Mouse (Mus musculus) liver, postnatal 0 days (tissue): Measurements from ENCODE around the gene Decr2. TPM values are rescaled to one million over a fixed set of nuclear protein-coding genes. Genes with fewer than 3 reads are reported as not detected.
"Not testable (repeated sequence)": the region's sequence is repeated elsewhere in the genome, so short reads cannot be mapped to it uniquely, and the experiment has no call there.

ENCODE experiments used
- ATAC-seq: fragments of 200-750 bp; cut with Nextera tagmentation; 2 replicates; pipeline ENCODE4 v1.8.0; 2017; ENCODE audit warnings: mild to moderate bottlenecking, moderate library complexity
- DNase-seq: peaks from one replicate; pipeline ENCODE4 v3.0.0-alpha.2; 2016
- H3K27ac ChIP-seq: fragments of 300-500 bp; sonication (generic); 2 replicates; pipeline ENCODE4 v1.5.1; 2014; ENCODE audit warnings: antibody characterized with exemption, moderate library complexity, mild to moderate bottlenecking, low read depth
- H3K27me3 ChIP-seq: fragments of 300-500 bp; sonication (generic); 2 replicates; pipeline ENCODE4 v1.6.1; 2014; ENCODE audit warnings: low read length, control low read depth, mixed read lengths; ENCODE audit not compliant: insufficient read depth
- H3K36me3 ChIP-seq: fragments of 300-500 bp; sonication (generic); replicated peaks from 2 replicates; pipeline ENCODE4 v1.6.1; 2014; ENCODE audit warnings: mild to moderate bottlenecking, control low read depth, low read length, moderate library complexity, mixed read lengths; ENCODE audit not compliant: insufficient read depth
- H3K4me1 ChIP-seq: fragments of 300-500 bp; sonication (generic); 2 replicates; pipeline ENCODE4 v1.6.1; 2014; ENCODE audit warnings: antibody characterized with exemption, mild to moderate bottlenecking, control low read depth; ENCODE audit not compliant: insufficient read depth
- H3K4me2 ChIP-seq: fragments of 300-500 bp; sonication (generic); 2 replicates; pipeline ENCODE4 v1.6.1; 2014; ENCODE audit warnings: low read depth, mild to moderate bottlenecking, low read length, moderate library complexity, mixed read lengths
- H3K4me3 ChIP-seq: fragments of 300-500 bp; sonication (generic); 2 replicates; pipeline ENCODE4 v1.5.1; 2014; ENCODE audit warnings: low read depth, low read length
- H3K9ac ChIP-seq: fragments of 300-500 bp; sonication (generic); replicated peaks from 2 replicates; pipeline ENCODE4 v1.6.1; 2014; ENCODE audit warnings: mild to moderate bottlenecking, moderate library complexity
- H3K9me3 ChIP-seq: fragments of 300-500 bp; sonication (generic); 2 replicates; pipeline ENCODE4 v1.6.1; 2016; ENCODE audit warnings: mild to moderate bottlenecking, control low read depth, low read length, mixed read lengths
- CTCF ChIP-seq: sonication (generic); IDR thresholded peaks from 2 replicates; pipeline ENCODE4 v1.5.1; 2016; ENCODE audit warnings: antibody characterized with exemption, low read depth
- EP300 ChIP-seq: IDR thresholded peaks from 2 replicates; pipeline ENCODE4 v1.6.1; 2016; ENCODE audit warnings: antibody characterized with exemption, low read depth, mild to moderate bottlenecking
- WGBS: fragments of 180-500 bp; shearing (Covaris S2); extraction: QIAGEN DNeasy Blood & Tissue Kit; methylation state at CpG from one replicate; pipeline ENCODE4 v1.1.7; 2014; ENCODE audit not compliant: insufficient replicate concordance; 5-methylcytosine and 5-hydroxymethylcytosine counted together
- polyA plus RNA-seq: library from polyadenylated mRNA; unstranded; fragments of >200 nt; fragmentation: Nextera tagmentation; extraction: Ambion mirVana; gene quantifications from 2 replicates; pipeline ENCODE4 v1.2.1, GENCODE M21; 2015

The Decr2 gene
- polyA plus RNA-seq, 1 experiment from 2014 or later = 151 TPM

DNA sequence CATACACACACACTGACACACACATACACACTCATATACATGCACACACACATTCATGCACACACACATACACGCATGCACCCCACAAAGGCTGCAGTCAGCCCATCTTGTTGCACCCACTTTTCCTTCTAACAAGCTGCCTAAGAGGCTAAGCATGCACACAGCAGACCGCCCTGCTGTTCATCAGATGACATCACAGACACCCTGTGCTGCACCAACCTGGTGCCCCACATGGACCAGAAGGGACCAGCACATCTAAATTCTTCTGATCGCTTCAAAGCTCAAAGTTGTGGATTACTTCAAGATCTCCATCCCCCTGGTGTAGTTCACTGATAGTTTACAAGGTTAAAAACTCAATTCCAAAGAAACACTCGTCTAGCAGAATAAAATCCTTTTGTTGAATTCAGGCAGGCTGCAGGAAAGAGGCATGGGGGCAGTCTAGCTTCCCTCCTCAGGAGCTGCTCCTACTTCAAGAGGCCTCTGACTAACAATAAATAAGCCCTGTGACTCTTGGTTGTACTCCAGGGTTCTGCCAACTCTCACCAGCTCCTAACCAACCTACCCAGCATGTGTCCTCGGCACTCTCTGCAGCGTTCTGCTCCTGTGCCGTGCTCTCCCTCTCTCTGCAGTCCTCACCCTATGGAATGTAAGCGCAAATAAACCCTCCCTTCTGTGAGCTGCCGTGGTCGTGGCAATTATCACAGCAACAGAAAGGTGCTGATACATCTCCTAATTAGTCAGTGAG is 43.7 kb downstream of the Decr2 start:
- H3K27me3 ChIP-seq = no peaks in the 10 kb centered on the region
- WGBS = 58% methylated on average over 10 of the region's 10 CpGs

DNA sequence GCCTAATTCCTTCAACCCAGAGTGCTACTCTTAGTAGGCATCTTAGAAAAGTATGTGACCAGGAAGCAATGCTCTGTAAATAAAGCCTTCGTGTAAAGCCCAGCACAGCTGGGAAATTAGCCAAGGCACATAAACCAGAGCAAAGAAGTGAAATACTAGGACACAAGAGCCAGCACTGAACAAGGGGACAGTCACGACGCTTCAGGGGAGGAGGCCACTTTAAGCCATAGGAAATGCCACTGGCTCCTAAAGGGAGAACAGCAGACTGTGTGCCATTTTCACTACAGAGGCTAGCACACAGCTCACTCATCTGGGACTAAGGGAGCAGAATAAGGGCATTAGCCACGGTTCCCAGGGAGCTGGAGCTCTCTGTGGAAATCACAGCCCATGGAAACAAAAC is 44.9 kb downstream of the Decr2 start:
- peak; percentile 25; the same call in 1 of the 2 replicates for ATAC-seq

More for the DNA sequence above, 43.7 kb downstream of the Decr2 start:
- Histone ChIP-seq H3K9ac (no peak overlapping the region), H3K27ac (no peak overlapping the region), H3K4me1 (peaks cover 3% of the 10 kb centered on the region; the same call in 1 of the 2 replicates), H3K4me2 (no peak overlapping the region), H3K36me3 (no peaks in the 10 kb centered on the region), H3K9me3 (no peaks in the 10 kb centered on the region), H3K4me3 (no peak overlapping the region)
- DNase-seq (no peak), ATAC-seq (no peak)
- TF ChIP-seq EP300 (no peak), CTCF (no peak)

DNA sequence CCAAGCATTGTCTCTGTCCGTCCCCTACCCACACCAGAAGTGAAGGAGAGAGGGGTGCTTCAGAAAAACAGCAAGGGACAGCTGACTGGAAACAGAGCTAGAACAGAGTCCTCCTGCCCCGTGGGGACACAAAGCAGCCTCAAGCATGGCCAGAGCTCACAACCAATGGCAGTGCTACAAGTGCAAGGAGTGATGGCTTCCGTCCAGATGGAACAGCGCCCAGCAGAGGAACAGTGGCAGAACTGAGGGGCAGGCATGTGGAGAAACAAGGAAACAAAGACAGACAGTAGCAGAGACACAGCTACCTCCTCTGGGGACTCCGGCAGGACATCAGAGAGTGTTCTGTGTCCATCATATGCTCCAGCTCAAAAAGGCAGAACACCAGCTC is 46.9 kb downstream of the Decr2 start:
- DNase-seq (peak; percentile 62), ATAC-seq (peak; percentile 48; the same call in 1 of the 2 replicates)
- Histone ChIP-seq H3K9ac (no peak overlapping the region), H3K4me2 (no peak overlapping the region), H3K4me3 (no peak overlapping the region), H3K9me3 (no peaks in the 10 kb centered on the region), H3K27me3 (no peaks in the 10 kb centered on the region), H3K27ac (no peak overlapping the region), H3K4me1 (peaks cover 3% of the 10 kb centered on the region; the same call in 1 of the 2 replicates), H3K36me3 (no peaks in the 10 kb centered on the region)
- 65% methylated on average over 5 of the region's 5 CpGs for WGBS
- TF ChIP-seq CTCF (0 out of 2 replicates have a peak, but pooled peaks have one; percentile 21), EP300 (no peak)

More for the DNA sequence above, 44.9 kb downstream of the Decr2 start:
- no peak overlapping the region for H3K4me3 ChIP-seq
- no peak overlapping the region for H3K27ac ChIP-seq
- WGBS = 46% methylated on average over 4 of the region's 4 CpGs
- TF ChIP-seq EP300 (no peak), CTCF (no peak)
- peaks cover 3% of the 10 kb centered on the region; the same call in 1 of the 2 replicates for H3K4me1 ChIP-seq
- H3K9me3 ChIP-seq = no peaks in the 10 kb centered on the region
- no peaks in the 10 kb centered on the region for H3K27me3 ChIP-seq
- H3K4me2 ChIP-seq = no peak overlapping the region
- H3K9ac ChIP-seq = no peak overlapping the region
- no peaks in the 10 kb centered on the region for H3K36me3 ChIP-seq
- DNase-seq = no peak

DNA sequence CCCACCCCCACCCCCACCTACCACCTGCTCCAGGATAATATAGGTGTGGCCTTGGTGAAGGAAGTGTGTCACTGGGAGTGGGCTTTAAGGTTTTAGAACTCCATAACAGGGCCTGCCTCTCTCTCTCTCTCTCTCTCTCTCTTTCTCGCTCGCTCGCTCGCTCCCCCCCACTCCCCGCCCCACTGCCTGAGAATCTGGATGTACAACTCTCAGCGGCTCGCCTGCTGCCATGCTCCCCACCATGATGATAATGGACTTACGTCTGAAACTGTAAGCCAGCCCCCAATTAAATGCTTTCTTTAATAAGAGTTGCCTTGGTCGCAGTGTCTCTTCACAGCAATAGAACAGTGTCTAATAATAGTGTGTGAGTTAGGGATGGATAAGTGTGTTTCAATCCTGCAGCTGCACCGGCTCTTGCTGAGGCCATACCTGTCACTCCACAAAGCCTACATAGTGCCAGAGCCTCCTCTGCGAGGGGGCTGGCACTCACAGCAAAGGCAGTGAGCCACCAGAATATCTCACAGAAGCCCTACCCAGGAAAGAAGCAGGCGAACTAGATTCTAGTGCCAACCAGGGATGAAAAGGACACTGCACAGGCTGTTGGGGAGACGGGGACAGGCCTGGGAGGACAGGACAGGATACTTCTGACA is 47.4 kb downstream of the Decr2 start:
- H3K9me3 ChIP-seq = no peaks in the 10 kb centered on the region
- H3K4me1 ChIP-seq = peaks cover 3% of the 10 kb centered on the region; the same call in 1 of the 2 replicates
- no peak for DNase-seq
- no peak overlapping the region for H3K9ac ChIP-seq
- WGBS = 84% methylated on average over 13 of the region's 13 CpGs
- no peak overlapping the region for H3K4me2 ChIP-seq
- TF ChIP-seq CTCF = no peak
- TF ChIP-seq EP300 = no peak
- H3K4me3 ChIP-seq = no peak overlapping the region
- H3K36me3 ChIP-seq = no peaks in the 10 kb centered on the region
- no peak overlapping the region for H3K27ac ChIP-seq
- no peak for ATAC-seq
- H3K27me3 ChIP-seq = no peaks in the 10 kb centered on the region

DNA sequence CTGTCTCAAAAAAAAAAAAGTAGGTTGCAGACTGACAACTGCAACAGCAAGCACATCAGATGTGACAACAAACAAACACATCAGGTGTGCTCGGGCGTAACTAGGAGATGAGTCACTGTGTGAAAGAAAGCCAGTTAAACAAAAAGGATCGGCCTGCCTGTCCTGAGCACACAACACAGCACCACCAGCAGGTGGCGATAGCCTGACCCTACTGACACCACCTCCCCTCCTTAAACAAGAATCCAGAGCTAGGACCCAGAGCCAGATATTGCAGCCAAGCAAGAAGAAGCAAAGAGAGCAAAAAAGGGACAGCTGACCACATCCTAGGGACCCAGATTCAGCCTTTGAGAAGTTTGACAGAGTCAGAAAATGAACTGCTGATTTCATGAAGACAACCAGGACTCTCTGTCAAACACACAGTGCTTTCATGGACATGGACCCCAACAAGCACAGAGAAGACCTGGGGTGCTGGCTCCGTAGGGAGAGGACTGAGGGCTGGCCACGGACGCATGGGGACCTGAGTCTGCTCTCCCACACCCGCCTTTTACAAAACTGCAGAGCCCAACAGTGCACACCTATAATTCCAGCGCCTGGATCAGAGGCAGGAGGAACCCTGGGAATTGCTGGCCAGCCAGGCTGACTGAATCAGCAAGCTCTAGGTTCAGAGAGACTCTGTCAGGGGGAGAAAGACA is 48.9 kb downstream of the Decr2 start:
- Histone ChIP-seq H3K27ac (no peak overlapping the region), H3K9ac (no peak overlapping the region), H3K9me3 (no peaks in the 10 kb centered on the region), H3K4me2 (no peak overlapping the region), H3K27me3 (no peaks in the 10 kb centered on the region), H3K4me1 (peaks cover 3% of the 10 kb centered on the region; the same call in 1 of the 2 replicates), H3K36me3 (no peaks in the 10 kb centered on the region), H3K4me3 (no peak overlapping the region)
- ATAC-seq (peak; percentile 77), DNase-seq (peak; percentile 68)
- peak; percentile 88 for TF ChIP-seq CTCF
- TF ChIP-seq EP300 = no peak
- WGBS = 44% methylated on average over 9 of the region's 9 CpGs

DNA sequence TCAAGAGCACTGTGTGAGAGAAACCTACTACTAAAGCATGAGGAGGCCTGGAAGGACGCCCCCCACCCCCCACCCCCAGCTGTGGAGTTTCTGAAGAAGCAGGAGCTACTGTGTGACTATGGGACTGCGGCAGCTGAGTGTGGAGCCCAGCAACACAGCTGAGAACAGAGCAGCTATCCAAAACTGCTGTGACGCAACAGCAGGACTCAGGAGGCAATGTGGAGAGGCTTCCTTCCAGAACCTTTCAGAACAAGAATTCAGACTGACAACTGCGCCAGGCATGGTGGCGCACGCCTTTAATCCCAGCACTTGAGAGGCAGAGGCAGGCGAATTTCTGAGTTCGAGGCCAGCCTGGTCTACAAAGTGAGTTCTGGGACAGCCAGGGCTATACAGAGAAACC is 49.4 kb downstream of the Decr2 start:
- H3K27ac ChIP-seq, H3K4me2 ChIP-seq, H3K9ac ChIP-seq, H3K9me3 ChIP-seq, H3K4me1 ChIP-seq, DNase-seq, ATAC-seq, H3K4me3 ChIP-seq, H3K36me3 ChIP-seq, H3K27me3 ChIP-seq: not testable (repeated sequence)
- WGBS = 73% methylated on average over 8 of the region's 8 CpGs
